Mouse (Mus musculus) kidney, postnatal 0 days (tissue): ENCODE results near the gene Klhl29. TPM values are rescaled to one million over a fixed set of nuclear protein-coding genes. Genes with fewer than 3 reads are reported as not detected.

Experiments
- ATAC-seq: fragments of 200-750 bp; cut with Nextera tagmentation; replicated peaks from 2 replicates; pipeline ENCODE4 v1.8.0; 2017; ENCODE audit warnings: low read depth, moderate number of reproducible peaks, moderate TSS enrichment, moderate library complexity; ENCODE audit not compliant: low FRiP score
- DNase-seq: peaks from one replicate; pipeline ENCODE4 v3.0.0-alpha.2; 2016; ENCODE audit warnings: low spot score
- H3K27ac ChIP-seq: fragments of 300-500 bp; sonication (generic); 2 replicates; pipeline ENCODE4 v1.5.1; 2014; ENCODE audit warnings: mild to moderate bottlenecking
- H3K27me3 ChIP-seq: fragments of 300-500 bp; sonication (generic); 2 replicates; pipeline ENCODE4 v1.6.1; 2014; ENCODE audit warnings: low read length, mixed read lengths; ENCODE audit not compliant: insufficient read depth
- H3K36me3 ChIP-seq: fragments of 300-500 bp; sonication (generic); 2 replicates; pipeline ENCODE4 v1.6.1; 2014; ENCODE audit warnings: low read length, mixed read lengths; ENCODE audit not compliant: insufficient read depth
- H3K4me1 ChIP-seq: fragments of 300-500 bp; sonication (generic); replicated peaks from 2 replicates; pipeline ENCODE4 v1.6.1; 2014; ENCODE audit warnings: antibody characterized with exemption, low read length, mixed read lengths; ENCODE audit not compliant: insufficient read depth
- H3K4me2 ChIP-seq: fragments of 300-500 bp; sonication (generic); 2 replicates; pipeline ENCODE4 v1.6.1; 2014; ENCODE audit warnings: mild to moderate bottlenecking, low read length, moderate library complexity, mixed read lengths
- H3K4me3 ChIP-seq: fragments of 300-500 bp; sonication (generic); replicated peaks from 2 replicates; pipeline ENCODE4 v1.5.1; 2014; ENCODE audit warnings: low read depth, low read length
- H3K9ac ChIP-seq: fragments of 300-500 bp; sonication (generic); 2 replicates; pipeline ENCODE4 v1.6.1; 2014; ENCODE audit warnings: low read depth, low read length
- H3K9me3 ChIP-seq: fragments of 300-500 bp; sonication (generic); replicated peaks from 2 replicates; pipeline ENCODE4 v1.6.1; 2016; ENCODE audit warnings: low read length, inconsistent platforms, mixed read lengths
- CTCF ChIP-seq: IDR thresholded peaks from 2 replicates; pipeline ENCODE4 v1.5.1; 2016; ENCODE audit warnings: antibody characterized with exemption, low read depth, mild to moderate bottlenecking, moderate library complexity
- WGBS: fragments of 180-500 bp; shearing (Covaris S2); extraction: QIAGEN DNeasy Blood & Tissue Kit; methylation state at CpG from one replicate; pipeline ENCODE4 v1.1.7; 2014; 5-methylcytosine and 5-hydroxymethylcytosine counted together
- polyA plus RNA-seq: library from polyadenylated mRNA; unstranded; fragments of >200 nt; fragmentation: Nextera tagmentation; extraction: Ambion mirVana; gene quantifications from 2 replicates; pipeline ENCODE4 v1.2.1, GENCODE M21; 2015

Gene Klhl29
- polyA plus RNA-seq, 1 experiment from 2014 or later: 0.30 TPM

GRCm38 (mm10) chr12:5253289-5254005, 122.0 kb downstream of the Klhl29 start:
- Histone ChIP-seq H3K4me1 (peaks cover 6% of the 10 kb centered on the region), H3K9ac (no peak overlapping the region), H3K4me3 (no peak overlapping the region), H3K36me3 (no peaks in the 10 kb centered on the region), H3K27me3 (no peaks in the 10 kb centered on the region), H3K27ac (no peak overlapping the region), H3K4me2 (no peak overlapping the region), H3K9me3 (no peaks in the 10 kb centered on the region)
- WGBS: 73% methylated on average over 10 of the region's 10 CpGs
- DNase-seq: no peak
- TF ChIP-seq CTCF: no peak
- no peak for ATAC-seq

GRCm38 (mm10) chr12:5252569-5252968, 122.9 kb downstream of the Klhl29 start:
- DNase-seq: no peak
- H3K4me1 ChIP-seq: peaks cover 6% of the 10 kb centered on the region
- WGBS: 87% methylated on average over 2 of the region's 2 CpGs
- no peaks in the 10 kb centered on the region for H3K36me3 ChIP-seq
- H3K4me2 ChIP-seq: no peak overlapping the region
- H3K4me3 ChIP-seq: no peak overlapping the region
- TF ChIP-seq CTCF: no peak
- no peaks in the 10 kb centered on the region for H3K9me3 ChIP-seq
- H3K9ac ChIP-seq: no peak overlapping the region
- H3K27me3 ChIP-seq: no peaks in the 10 kb centered on the region
- ATAC-seq: no peak
- H3K27ac ChIP-seq: no peak overlapping the region

- H3K4me3 ChIP-seq: no peak overlapping the region
Measured at GRCm38 (mm10) chr12:5250042-5250441, 125.4 kb downstream of the Klhl29 start.

DNA sequence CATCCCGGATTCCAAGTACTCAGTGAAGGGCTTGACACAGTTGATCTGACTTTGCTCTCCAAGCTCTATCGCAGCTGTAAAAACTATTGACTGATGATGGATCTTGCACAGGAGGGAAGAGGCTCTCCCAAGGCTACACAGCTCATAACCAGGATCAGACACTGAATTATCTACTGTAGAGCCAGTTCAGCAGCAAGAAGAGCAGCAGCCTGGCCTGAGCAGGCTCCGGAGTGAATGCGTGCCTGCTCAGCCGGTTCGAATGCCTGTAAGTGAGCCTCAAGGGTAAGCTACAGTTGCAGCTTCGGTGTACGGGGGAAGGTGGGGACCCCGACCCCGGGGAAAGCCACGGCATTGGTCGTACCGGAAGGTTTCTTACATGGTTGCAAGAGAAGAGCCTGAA, 126.4 kb downstream of the Klhl29 start:
- TF ChIP-seq CTCF: no peak
- H3K4me1 ChIP-seq: peaks cover 6% of the 10 kb centered on the region
- H3K4me2 ChIP-seq: no peak overlapping the region
- no peak for ATAC-seq
- no peaks in the 10 kb centered on the region for H3K27me3 ChIP-seq
- DNase-seq: no peak
- H3K4me3 ChIP-seq: no peak overlapping the region
- H3K9ac ChIP-seq: no peak overlapping the region
- H3K36me3 ChIP-seq: no peaks in the 10 kb centered on the region
- no peaks in the 10 kb centered on the region for H3K9me3 ChIP-seq
- no peak overlapping the region for H3K27ac ChIP-seq
- 66% methylated on average over 13 of the region's 13 CpGs for WGBS

More at GRCm38 (mm10) chr12:5250042-5250441, 125.4 kb downstream of the Klhl29 start:
- Histone ChIP-seq H3K4me2 (no peak overlapping the region), H3K9ac (no peak overlapping the region), H3K27me3 (no peaks in the 10 kb centered on the region), H3K36me3 (no peaks in the 10 kb centered on the region), H3K27ac (no peak overlapping the region), H3K9me3 (no peaks in the 10 kb centered on the region), H3K4me1 (peaks cover 6% of the 10 kb centered on the region)
- ATAC-seq (peak; percentile 82), DNase-seq (peak; percentile 80)
- WGBS: 40% methylated on average over 7 of the region's 7 CpGs
- TF ChIP-seq CTCF: no peak; the same call in 1 of the 2 replicates

- H3K27ac ChIP-seq: no peak overlapping the region
- peak; percentile 27; the same call in 1 of the 2 replicates for TF ChIP-seq CTCF
- 26% methylated on average over 6 of the region's 6 CpGs for WGBS
- H3K27me3 ChIP-seq: no peaks in the 10 kb centered on the region
- no peak for DNase-seq
- no peaks in the 10 kb centered on the region for H3K36me3 ChIP-seq
- H3K9ac ChIP-seq: no peak overlapping the region
- no peak overlapping the region for H3K4me2 ChIP-seq
- no peak overlapping the region for H3K4me3 ChIP-seq
- H3K4me1 ChIP-seq: peaks cover 6% of the 10 kb centered on the region
- no peak for ATAC-seq
- no peaks in the 10 kb centered on the region for H3K9me3 ChIP-seq
Measured at GRCm38 (mm10) chr12:5247505-5247904, 128.0 kb downstream of the Klhl29 start.

- ATAC-seq: no peak
- 45% methylated on average over 15 of the region's 15 CpGs for WGBS
- TF ChIP-seq CTCF: no peak
- no peak for DNase-seq
- H3K4me1 ChIP-seq: peaks cover 6% of the 10 kb centered on the region
- no peak overlapping the region for H3K27ac ChIP-seq
- H3K36me3 ChIP-seq: no peaks in the 10 kb centered on the region
- no peak overlapping the region for H3K9ac ChIP-seq
- no peaks in the 10 kb centered on the region for H3K27me3 ChIP-seq
- no peaks in the 10 kb centered on the region for H3K9me3 ChIP-seq
- no peak overlapping the region for H3K4me3 ChIP-seq
- H3K4me2 ChIP-seq: no peak overlapping the region
Measured at GRCm38 (mm10) chr12:5246721-5247341, 128.7 kb downstream of the Klhl29 start.
